Mouse (Mus musculus) urinary bladder, postnatal 10 days (tissue): ENCODE results near the gene Tenm2.

Source experiments
- DNase-seq: peaks from one replicate; pipeline ENCODE4 v3.0.0; 2022; ENCODE audit warnings: low spot score

The Tenm2 gene

GRCm38 (mm10) chr11:36349856-36350255 lies 885.9 kb downstream of the Tenm2 start:
- no peak for DNase-seq

- no peak for DNase-seq
Observed at GRCm38 (mm10) chr11:36341799-36342198, 894.0 kb downstream of the Tenm2 start.

GRCm38 (mm10) chr11:36338424-36338823 lies 897.3 kb downstream of the Tenm2 start:
- DNase-seq: no peak

GRCm38 (mm10) chr11:36337063-36337462 lies 898.7 kb downstream of the Tenm2 start:
- DNase-seq: no peak

- no peak for DNase-seq
Observed at GRCm38 (mm10) chr11:36335147-36335546, 900.6 kb downstream of the Tenm2 start.

GRCm38 (mm10) chr11:36334100-36334735 lies 901.5 kb downstream of the Tenm2 start:
- DNase-seq: no peak

- no peak for DNase-seq
Observed at GRCm38 (mm10) chr11:36332222-36332621, 903.5 kb downstream of the Tenm2 start.

GRCm38 (mm10) chr11:36331408-36332178 lies 904.2 kb downstream of the Tenm2 start:
- DNase-seq: no peak

- DNase-seq: no peak
Observed at GRCm38 (mm10) chr11:36327243-36327642, 908.5 kb downstream of the Tenm2 start.

GRCm38 (mm10) chr11:36309317-36309716 lies 926.4 kb downstream of the Tenm2 start:
- no peak for DNase-seq

- no peak for DNase-seq
Observed at GRCm38 (mm10) chr11:36307276-36307675, 928.5 kb downstream of the Tenm2 start.

- DNase-seq: no peak
Observed at GRCm38 (mm10) chr11:36305348-36305950, 930.3 kb downstream of the Tenm2 start.

- DNase-seq: no peak
Observed at GRCm38 (mm10) chr11:36302913-36303371, 932.8 kb downstream of the Tenm2 start.

GRCm38 (mm10) chr11:36302096-36302495 lies 933.7 kb downstream of the Tenm2 start:
- no peak for DNase-seq

- DNase-seq: no peak
Observed at GRCm38 (mm10) chr11:36296568-36296967, 939.2 kb downstream of the Tenm2 start.

GRCm38 (mm10) chr11:36292206-36292605 lies 943.6 kb downstream of the Tenm2 start:
- DNase-seq: no peak

- no peak for DNase-seq
Observed at GRCm38 (mm10) chr11:36286246-36286645, 949.5 kb downstream of the Tenm2 start.

- DNase-seq: no peak
Observed at GRCm38 (mm10) chr11:36280533-36280932, 955.2 kb downstream of the Tenm2 start.

GRCm38 (mm10) chr11:36277903-36278215 lies 957.9 kb downstream of the Tenm2 start:
- DNase-seq: no peak

- no peak for DNase-seq
Observed at GRCm38 (mm10) chr11:36277192-36277902, 958.4 kb downstream of the Tenm2 start.

GRCm38 (mm10) chr11:36276015-36276414 lies 959.7 kb downstream of the Tenm2 start:
- DNase-seq: no peak

- no peak for DNase-seq
Observed at GRCm38 (mm10) chr11:36272149-36272548, 963.6 kb downstream of the Tenm2 start.

GRCm38 (mm10) chr11:36269945-36270344 lies 965.8 kb downstream of the Tenm2 start:
- DNase-seq: no peak
